Mouse (Mus musculus): Measurements from ENCODE around the gene 1700034J05Rik. TPM values are rescaled to one million over a fixed set of nuclear protein-coding genes. Genes with fewer than 3 reads are reported as not detected.

The 1700034J05Rik gene
- polyA plus RNA-seq, 1 experiment, result 188 TPM

DNA sequence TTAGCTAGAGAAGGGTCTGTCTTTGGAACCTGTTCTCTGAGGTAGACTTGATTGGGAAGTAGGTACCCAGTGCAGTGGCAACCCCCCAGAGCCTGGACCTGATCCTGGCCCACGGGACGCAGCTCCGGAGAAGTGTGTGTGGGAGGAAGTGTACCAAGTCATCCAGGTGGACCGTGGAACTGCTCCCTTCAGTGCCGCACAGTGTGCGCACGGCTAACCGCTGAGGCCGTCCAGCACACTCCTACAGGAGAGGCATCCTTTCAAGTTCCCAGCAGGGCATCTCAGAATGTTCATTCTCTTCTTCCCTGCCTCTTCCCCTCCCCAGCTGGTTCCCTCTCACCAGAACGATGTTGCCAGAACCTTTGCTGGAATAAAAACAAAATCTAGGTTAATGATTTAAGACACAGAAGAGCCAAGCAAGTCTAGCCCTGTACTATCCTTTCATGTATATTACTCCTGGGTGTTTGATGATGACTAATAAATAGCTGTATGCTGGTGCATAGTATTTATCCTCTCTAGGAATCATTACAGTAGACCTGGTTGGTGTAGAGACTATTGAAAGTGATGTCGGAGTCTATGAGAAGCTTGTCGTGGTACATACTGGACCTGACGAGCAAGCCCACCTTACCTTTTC lies 11.0 kb upstream of the 1700034J05Rik start:
- Histone ChIP-seq H3K27me3 (ENCODE audit: control insufficient read depth, insufficient read depth, low read length) (no peaks in the 10 kb centered on the region), H3K4me3 (ENCODE audit: control insufficient read depth, low read depth, low read length) (no peak overlapping the region), H3K4me1 (ENCODE audit: control insufficient read depth, insufficient read depth, low read length) (no peaks in the 10 kb centered on the region), H3K36me3 (ENCODE audit: control insufficient read depth, insufficient read depth, low read length) (no peaks in the 10 kb centered on the region), H3K27ac (ENCODE audit: control insufficient read depth, insufficient read depth, low read depth, low read length) (no peak overlapping the region)
- TF ChIP-seq POLR2A (IDR thresholded peaks at IDR 0.05; ENCODE audit: control insufficient read depth, low read depth, low read length) (no peak), CTCF (IDR thresholded peaks at IDR 0.05; ENCODE audit: control insufficient read depth, insufficient read depth, insufficient replicate concordance, low read depth, low read length) (no peak)

DNA sequence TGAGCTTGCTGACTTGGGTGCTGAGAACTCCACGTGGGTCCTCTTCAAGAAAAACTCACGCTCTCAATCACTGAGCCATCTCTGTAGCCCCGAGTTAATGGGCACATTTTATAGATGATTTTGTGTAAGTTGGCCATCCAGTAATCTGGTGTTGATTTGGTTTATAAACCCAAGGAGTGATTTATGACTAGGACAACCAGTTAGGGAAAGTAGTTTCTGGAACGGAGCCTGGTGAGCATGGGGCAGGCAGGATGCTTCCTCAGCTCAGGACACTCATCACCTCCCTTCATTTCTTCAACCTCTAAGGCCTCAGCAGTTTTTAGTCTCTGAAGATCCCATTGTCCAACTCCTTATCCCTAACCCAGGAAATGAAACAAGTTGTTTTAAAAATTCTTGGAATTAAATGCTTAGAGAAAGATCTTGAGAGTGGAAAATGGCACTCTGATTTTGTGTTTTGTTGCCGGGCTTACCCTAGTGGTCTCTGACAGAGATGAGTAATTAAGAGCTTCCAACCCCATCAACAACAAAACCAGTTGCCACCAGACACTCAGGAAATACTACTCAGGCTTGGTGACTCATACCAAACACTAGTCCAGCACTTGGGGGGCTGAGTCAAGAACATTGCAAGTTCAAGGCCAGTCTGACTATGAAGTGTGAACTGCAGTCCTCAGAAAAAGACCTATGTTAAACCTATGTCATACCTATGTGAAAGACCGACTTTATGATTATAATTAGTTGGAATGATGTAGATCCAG lies 9.4 kb upstream of the 1700034J05Rik start:
- Histone ChIP-seq H3K4me1 (ENCODE audit: control insufficient read depth, insufficient read depth, low read length) (no peaks in the 10 kb centered on the region), H3K27ac (ENCODE audit: control insufficient read depth, insufficient read depth, low read depth, low read length) (no peak overlapping the region), H3K4me3 (ENCODE audit: control insufficient read depth, low read depth, low read length) (no peak overlapping the region), H3K36me3 (ENCODE audit: control insufficient read depth, insufficient read depth, low read length) (no peaks in the 10 kb centered on the region), H3K27me3 (ENCODE audit: control insufficient read depth, insufficient read depth, low read length) (no peaks in the 10 kb centered on the region)
- TF ChIP-seq POLR2A (IDR thresholded peaks at IDR 0.05; ENCODE audit: control insufficient read depth, low read depth, low read length) (no peak), CTCF (IDR thresholded peaks at IDR 0.05; ENCODE audit: control insufficient read depth, insufficient read depth, insufficient replicate concordance, low read depth, low read length) (no peak)

DNA sequence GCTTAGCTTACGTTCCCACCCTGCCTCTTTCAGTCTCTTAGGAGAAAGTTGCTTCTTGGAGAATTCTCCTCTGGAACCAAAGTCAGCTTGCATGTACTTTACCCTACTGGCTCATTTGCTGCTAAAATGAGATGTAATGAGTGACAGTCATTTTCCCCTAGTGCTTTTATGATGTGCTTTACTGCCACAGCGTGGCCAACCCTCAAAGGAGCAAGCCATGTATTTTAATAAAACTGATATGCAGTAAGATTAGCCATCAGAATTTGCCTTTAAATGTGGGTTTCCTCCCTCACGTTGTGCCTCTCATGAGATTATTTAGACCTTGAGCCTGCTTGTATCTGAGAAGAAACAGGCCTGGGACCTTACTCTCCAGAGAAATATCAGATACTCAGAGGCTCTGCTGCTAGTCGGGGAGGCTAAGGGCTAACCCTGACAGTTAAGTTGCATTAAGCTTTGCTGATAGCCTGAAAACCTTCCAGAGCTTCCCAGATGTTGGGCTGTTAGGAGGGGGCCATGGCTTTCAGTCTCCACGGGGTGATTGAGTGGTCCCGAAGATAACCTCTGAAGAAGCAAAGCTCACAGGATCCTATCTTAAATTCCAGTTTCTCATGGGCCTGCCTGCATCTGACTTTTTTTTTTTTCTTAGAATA lies 7.7 kb upstream of the 1700034J05Rik start:
- Histone ChIP-seq H3K4me1 (ENCODE audit: control insufficient read depth, insufficient read depth, low read length) (no peaks in the 10 kb centered on the region), H3K27me3 (ENCODE audit: control insufficient read depth, insufficient read depth, low read length) (no peaks in the 10 kb centered on the region), H3K4me3 (ENCODE audit: control insufficient read depth, low read depth, low read length) (no peak overlapping the region), H3K36me3 (ENCODE audit: control insufficient read depth, insufficient read depth, low read length) (no peaks in the 10 kb centered on the region), H3K27ac (ENCODE audit: control insufficient read depth, insufficient read depth, low read depth, low read length) (no peak overlapping the region)
- no peak for TF ChIP-seq CTCF (IDR thresholded peaks at IDR 0.05; ENCODE audit: control insufficient read depth, insufficient read depth, insufficient replicate concordance, low read depth, low read length)
- TF ChIP-seq POLR2A (IDR thresholded peaks at IDR 0.05; ENCODE audit: control insufficient read depth, low read depth, low read length), result no peak

DNA sequence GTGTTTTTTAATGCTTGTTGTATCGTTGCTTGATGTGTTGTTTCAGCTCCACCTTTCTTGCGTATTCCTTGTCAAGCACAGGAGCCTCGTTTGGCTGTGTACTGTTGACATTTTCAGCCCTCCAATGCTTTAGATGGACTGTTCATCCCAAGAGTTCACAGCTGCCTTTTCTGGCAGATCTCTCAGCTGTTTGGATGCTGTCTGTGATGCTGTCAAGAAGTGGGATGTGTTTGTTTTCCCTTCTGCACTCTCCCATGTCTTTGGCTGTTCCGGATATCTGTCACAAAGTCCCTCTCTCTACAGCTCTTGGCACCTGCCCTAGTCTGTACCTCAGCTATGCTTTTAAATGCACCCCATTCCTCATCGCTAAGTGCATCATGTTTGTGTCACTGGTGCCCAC lies 6.7 kb upstream of the 1700034J05Rik start:
- H3K4me1 ChIP-seq (ENCODE audit: control insufficient read depth, insufficient read depth, low read length), result peaks cover under 1% of the 10 kb centered on the region; the same call in 1 of the 2 replicates
- no peak overlapping the region for H3K27ac ChIP-seq (ENCODE audit: control insufficient read depth, insufficient read depth, low read depth, low read length)
- no peak overlapping the region for H3K4me3 ChIP-seq (ENCODE audit: control insufficient read depth, low read depth, low read length)
- H3K36me3 ChIP-seq (ENCODE audit: control insufficient read depth, insufficient read depth, low read length), result no peaks in the 10 kb centered on the region
- TF ChIP-seq POLR2A (IDR thresholded peaks at IDR 0.05; ENCODE audit: control insufficient read depth, low read depth, low read length) (no peak), CTCF (IDR thresholded peaks at IDR 0.05; ENCODE audit: control insufficient read depth, insufficient read depth, insufficient replicate concordance, low read depth, low read length) (no peak)
- H3K27me3 ChIP-seq (ENCODE audit: control insufficient read depth, insufficient read depth, low read length), result no peaks in the 10 kb centered on the region

DNA sequence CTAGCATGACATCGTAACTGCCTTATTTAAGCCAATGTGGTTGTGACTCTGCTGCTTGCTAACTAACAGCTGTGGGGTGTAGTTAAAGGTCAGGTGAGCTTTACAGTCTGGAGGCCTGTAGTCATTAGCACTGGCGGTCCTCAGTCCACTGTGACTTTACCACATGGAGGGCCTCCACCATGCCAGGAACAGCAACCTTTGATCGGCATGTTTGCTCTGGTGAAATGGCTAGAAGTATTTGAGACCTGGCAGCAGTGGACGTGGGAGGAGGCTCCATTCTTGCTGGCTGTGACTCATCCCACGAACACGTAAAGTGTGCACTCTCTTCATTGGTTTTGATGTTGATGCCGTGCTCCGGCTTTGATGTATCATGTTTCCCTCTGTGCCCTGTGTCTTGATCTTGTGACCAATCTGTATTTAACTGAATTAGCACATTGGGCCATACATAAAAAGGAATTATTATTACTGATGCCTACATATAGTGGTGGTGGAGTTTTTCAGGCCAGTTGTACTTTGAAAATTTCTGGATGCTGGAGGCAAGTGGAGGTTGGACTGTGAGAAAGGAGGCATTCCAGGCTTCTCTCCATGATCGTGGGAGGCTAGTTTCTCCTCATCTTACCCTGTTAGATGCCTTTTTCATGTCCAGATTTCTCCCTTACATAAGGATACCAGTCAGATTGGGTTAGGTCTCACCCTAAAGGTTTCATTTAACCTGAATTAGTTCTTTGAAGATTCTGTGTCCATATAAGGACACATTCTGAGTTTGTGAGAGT lies 5.9 kb upstream of the 1700034J05Rik start:
- Histone ChIP-seq H3K36me3 (ENCODE audit: control insufficient read depth, insufficient read depth, low read length) (no peaks in the 10 kb centered on the region), H3K4me3 (ENCODE audit: control insufficient read depth, low read depth, low read length) (no peak overlapping the region), H3K27me3 (ENCODE audit: control insufficient read depth, insufficient read depth, low read length) (no peaks in the 10 kb centered on the region), H3K4me1 (ENCODE audit: control insufficient read depth, insufficient read depth, low read length) (peaks cover 6% of the 10 kb centered on the region), H3K27ac (ENCODE audit: control insufficient read depth, insufficient read depth, low read depth, low read length) (no peak overlapping the region)
- TF ChIP-seq CTCF (IDR thresholded peaks at IDR 0.05; ENCODE audit: control insufficient read depth, insufficient read depth, insufficient replicate concordance, low read depth, low read length) (no peak), POLR2A (IDR thresholded peaks at IDR 0.05; ENCODE audit: control insufficient read depth, low read depth, low read length) (no peak)

DNA sequence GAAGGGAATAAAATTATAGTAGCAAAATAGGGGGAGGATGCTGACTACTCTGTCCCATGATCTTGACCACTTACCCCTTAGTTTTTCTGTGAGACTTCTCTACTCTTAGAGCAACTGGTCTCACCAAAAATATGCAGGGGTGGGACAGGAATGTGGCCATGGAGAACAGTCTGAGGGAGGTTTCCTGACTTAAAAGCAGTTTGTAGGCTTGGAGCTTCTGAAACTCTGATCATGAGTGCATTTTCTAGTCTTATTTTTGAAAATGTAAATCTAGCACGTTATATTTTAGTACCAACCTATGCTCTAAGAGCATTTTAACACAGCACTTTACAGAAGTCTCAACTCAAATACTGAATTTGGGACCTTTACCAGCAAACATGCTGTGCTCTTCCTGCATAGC lies 4.5 kb upstream of the 1700034J05Rik start:
- no peak for TF ChIP-seq CTCF (IDR thresholded peaks at IDR 0.05; ENCODE audit: control insufficient read depth, insufficient read depth, insufficient replicate concordance, low read depth, low read length)
- Histone ChIP-seq H3K4me3 (ENCODE audit: control insufficient read depth, low read depth, low read length) (no peak overlapping the region), H3K36me3 (ENCODE audit: control insufficient read depth, insufficient read depth, low read length) (no peaks in the 10 kb centered on the region), H3K27me3 (ENCODE audit: control insufficient read depth, insufficient read depth, low read length) (no peaks in the 10 kb centered on the region), H3K27ac (ENCODE audit: control insufficient read depth, insufficient read depth, low read depth, low read length) (no peak overlapping the region), H3K4me1 (ENCODE audit: control insufficient read depth, insufficient read depth, low read length) (peaks cover 8% of the 10 kb centered on the region)

DNA sequence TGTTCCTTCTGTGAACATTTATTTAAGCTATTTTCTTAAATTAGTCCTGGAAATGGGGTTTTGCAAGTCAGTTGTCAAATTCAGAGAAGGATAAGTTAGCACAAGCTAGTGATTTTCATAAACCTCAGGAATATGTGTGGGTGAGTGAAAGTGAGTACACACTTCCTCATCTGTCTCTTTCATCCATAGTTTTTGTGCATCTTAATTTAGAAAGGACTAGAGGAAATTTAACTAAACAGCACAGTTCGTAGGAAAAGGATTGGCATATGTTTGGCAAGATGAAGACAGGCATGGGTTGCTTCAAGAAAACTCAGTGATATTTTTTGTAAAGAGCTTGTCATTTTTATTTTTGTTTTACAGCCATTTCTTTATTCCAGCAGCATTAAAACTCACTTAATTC lies 2.7 kb upstream of the 1700034J05Rik start:
- H3K4me3 ChIP-seq (ENCODE audit: control insufficient read depth, low read depth, low read length), result no peak overlapping the region
- TF ChIP-seq CTCF (IDR thresholded peaks at IDR 0.05; ENCODE audit: control insufficient read depth, insufficient read depth, insufficient replicate concordance, low read depth, low read length) (no peak), POLR2A (IDR thresholded peaks at IDR 0.05; ENCODE audit: control insufficient read depth, low read depth, low read length) (no peak)
- no peaks in the 10 kb centered on the region for H3K27me3 ChIP-seq (ENCODE audit: control insufficient read depth, insufficient read depth, low read length)
- H3K36me3 ChIP-seq (ENCODE audit: control insufficient read depth, insufficient read depth, low read length), result no peaks in the 10 kb centered on the region; the same call in none of the 2 replicates
- H3K27ac ChIP-seq (ENCODE audit: control insufficient read depth, insufficient read depth, low read depth, low read length), result no peak overlapping the region
- peaks cover 12% of the 10 kb centered on the region for H3K4me1 ChIP-seq (ENCODE audit: control insufficient read depth, insufficient read depth, low read length)
